Mouse (Mus musculus) ES-Bruce4 (cell line): ENCODE measurements around the gene Scnn1a.

Experiments used
- CTCF ChIP-seq: IDR thresholded peaks from one replicate; pipeline ENCODE4 v1.8.1; 2011; ENCODE audit warnings: low read depth, low read length
- EP300 ChIP-seq: IDR thresholded peaks from 2 replicates; pipeline ENCODE4 v1.6.1; 2011; ENCODE audit warnings: low read depth, low read length; ENCODE audit not compliant: insufficient read depth
- POLR2A ChIP-seq: IDR thresholded peaks from one replicate; pipeline ENCODE4 v1.8.1; 2011; ENCODE audit warnings: low read length; ENCODE audit not compliant: insufficient read depth

DNA sequence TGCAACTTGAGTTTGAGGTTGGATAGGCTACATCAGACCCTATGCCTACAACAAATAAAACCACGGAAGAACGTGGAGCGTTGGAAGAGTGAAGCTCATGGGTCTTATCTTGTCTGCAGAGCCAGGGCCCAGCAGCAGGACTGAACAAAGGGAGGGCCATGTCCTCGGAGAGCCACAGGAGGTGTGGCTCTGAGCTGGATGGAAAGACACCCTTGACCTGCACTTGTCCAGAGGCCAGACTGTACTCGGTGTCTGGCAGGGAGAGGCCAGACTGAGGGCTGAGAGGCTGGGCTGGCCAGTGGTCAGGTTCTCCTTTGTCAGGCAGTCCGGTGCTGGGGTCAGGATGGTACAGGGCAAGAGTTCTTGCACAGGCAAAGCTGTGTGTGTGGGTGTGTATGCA, 4.9 kb downstream of the Scnn1a start:
- TF ChIP-seq CTCF (no peak), POLR2A (no peak), EP300 (no peak)
